Mouse (Mus musculus): Measurements from ENCODE around the gene Lyzl4. TPM values are rescaled to one million over a fixed set of nuclear protein-coding genes. Genes with fewer than 3 reads are reported as not detected.

Lyzl4 gene
- polyA plus RNA-seq, 2 experiments = 0.21 to 0.33 TPM

GRCm38 (mm10) chr9:121632891-121633290, 9.0 kb downstream of the Lyzl4 start:
- H3K4me3 ChIP-seq (replicated peaks; ENCODE audit: low read length) = no peak overlapping the region
- 84% methylated on average over 10 of the region's 10 CpGs for whole genome bisulfite sequencing
- TF ChIP-seq POLR2A (IDR thresholded peaks at IDR 0.05; ENCODE audit: borderline replicate concordance, extremely low read depth, insufficient read depth, insufficient read length) = no peak
- H3K27ac ChIP-seq (replicated peaks; ENCODE audit: low read depth, low read length) = no peak overlapping the region
- no peaks in the 10 kb centered on the region for H3K27me3 ChIP-seq (ENCODE audit: control insufficient read depth, insufficient read depth, low read length)
- DNase-seq (ENCODE audit: low spot score) = no peak
- no peaks in the 10 kb centered on the region for H3K4me1 ChIP-seq (ENCODE audit: control insufficient read depth, insufficient read depth, low read length)
- H3K9me3 ChIP-seq (ENCODE audit: control insufficient read depth, low read length) = no peaks in the 10 kb centered on the region
- H3K36me3 ChIP-seq (ENCODE audit: control insufficient read depth, insufficient read depth, low read length) = no peaks in the 10 kb centered on the region
- H3K4me2 ChIP-seq (replicated peaks; ENCODE audit: low read depth, low read length, severe bottlenecking) = no peak overlapping the region
- no peak for ATAC-seq (ENCODE audit: low FRiP score, low read depth)
- H3K9ac ChIP-seq (ENCODE audit: low read depth, low read length, severe bottlenecking) = no peak overlapping the region

- no peak overlapping the region for H3K27ac ChIP-seq (replicated peaks; ENCODE audit: low read depth, low read length)
- H3K4me2 ChIP-seq (replicated peaks; ENCODE audit: low read depth, low read length, severe bottlenecking) = no peak overlapping the region
- H3K27me3 ChIP-seq (ENCODE audit: control insufficient read depth, insufficient read depth, low read length) = no peaks in the 10 kb centered on the region
- TF ChIP-seq POLR2A (IDR thresholded peaks at IDR 0.05; ENCODE audit: borderline replicate concordance, extremely low read depth, insufficient read depth, insufficient read length) = no peak
- DNase-seq (ENCODE audit: low spot score) (no peak), ATAC-seq (ENCODE audit: low FRiP score, low read depth) (no peak)
- H3K4me3 ChIP-seq (replicated peaks; ENCODE audit: low read length) = no peak overlapping the region
- H3K36me3 ChIP-seq (ENCODE audit: control insufficient read depth, insufficient read depth, low read length) = no peaks in the 10 kb centered on the region
- 67% methylated on average over 4 of the region's 4 CpGs for WGBS
- no peak overlapping the region for H3K9ac ChIP-seq (ENCODE audit: low read depth, low read length, severe bottlenecking)
- no peaks in the 10 kb centered on the region for H3K9me3 ChIP-seq (ENCODE audit: control insufficient read depth, low read length)
- H3K4me1 ChIP-seq (ENCODE audit: control insufficient read depth, insufficient read depth, low read length) = no peaks in the 10 kb centered on the region
These were observed 9.9 kb downstream of the Lyzl4 start for GRCm38 (mm10) chr9:121631946-121632345.

GRCm38 (mm10) chr9:121630627-121631026, 11.3 kb downstream of the Lyzl4 start:
- WGBS = 88% methylated on average over 1 of the region's 1 CpGs
- DNase-seq (ENCODE audit: low spot score) (no peak), ATAC-seq (ENCODE audit: low FRiP score, low read depth) (no peak)
- Histone ChIP-seq H3K27ac (replicated peaks; ENCODE audit: low read depth, low read length) (no peak overlapping the region), H3K4me2 (replicated peaks; ENCODE audit: low read depth, low read length, severe bottlenecking) (no peak overlapping the region), H3K36me3 (ENCODE audit: control insufficient read depth, insufficient read depth, low read length) (no peaks in the 10 kb centered on the region), H3K27me3 (ENCODE audit: control insufficient read depth, insufficient read depth, low read length) (no peaks in the 10 kb centered on the region), H3K9ac (ENCODE audit: low read depth, low read length, severe bottlenecking) (no peak overlapping the region), H3K4me1 (ENCODE audit: control insufficient read depth, insufficient read depth, low read length) (no peaks in the 10 kb centered on the region), H3K9me3 (ENCODE audit: control insufficient read depth, low read length) (no peaks in the 10 kb centered on the region), H3K4me3 (replicated peaks; ENCODE audit: low read length) (no peak overlapping the region)
- TF ChIP-seq POLR2A (IDR thresholded peaks at IDR 0.05; ENCODE audit: borderline replicate concordance, extremely low read depth, insufficient read depth, insufficient read length) = no peak

GRCm38 (mm10) chr9:121624920-121625319, 17.0 kb downstream of the Lyzl4 start:
- DNase-seq (ENCODE audit: low spot score) (no peak), ATAC-seq (ENCODE audit: low FRiP score, low read depth) (no peak)
- WGBS = 79% methylated on average over 2 of the region's 2 CpGs
- H3K27me3 ChIP-seq (ENCODE audit: control insufficient read depth, insufficient read depth, low read length) = no peaks in the 10 kb centered on the region
- H3K9me3 ChIP-seq (ENCODE audit: control insufficient read depth, low read length) = no peaks in the 10 kb centered on the region
- H3K27ac ChIP-seq (replicated peaks; ENCODE audit: low read depth, low read length) = no peak overlapping the region
- no peak for TF ChIP-seq POLR2A (IDR thresholded peaks at IDR 0.05; ENCODE audit: borderline replicate concordance, extremely low read depth, insufficient read depth, insufficient read length)
- H3K9ac ChIP-seq (ENCODE audit: low read depth, low read length, severe bottlenecking) = no peak overlapping the region
- no peak overlapping the region for H3K4me2 ChIP-seq (replicated peaks; ENCODE audit: low read depth, low read length, severe bottlenecking)
- H3K4me3 ChIP-seq (replicated peaks; ENCODE audit: low read length) = no peak overlapping the region
- no peaks in the 10 kb centered on the region for H3K4me1 ChIP-seq (ENCODE audit: control insufficient read depth, insufficient read depth, low read length)
- H3K36me3 ChIP-seq (ENCODE audit: control insufficient read depth, insufficient read depth, low read length) = no peaks in the 10 kb centered on the region

GRCm38 (mm10) chr9:121623235-121623634, 18.7 kb downstream of the Lyzl4 start:
- WGBS = 90% methylated on average over 4 of the region's 4 CpGs
- Histone ChIP-seq H3K9ac (ENCODE audit: low read depth, low read length, severe bottlenecking) (no peak overlapping the region), H3K27me3 (ENCODE audit: control insufficient read depth, insufficient read depth, low read length) (no peaks in the 10 kb centered on the region), H3K9me3 (ENCODE audit: control insufficient read depth, low read length) (no peaks in the 10 kb centered on the region), H3K4me3 (replicated peaks; ENCODE audit: low read length) (no peak overlapping the region), H3K4me1 (ENCODE audit: control insufficient read depth, insufficient read depth, low read length) (0 out of 2 replicates have a peak, but pooled peaks cover 6% of the 10 kb centered on the region), H3K4me2 (replicated peaks; ENCODE audit: low read depth, low read length, severe bottlenecking) (no peak overlapping the region), H3K36me3 (ENCODE audit: control insufficient read depth, insufficient read depth, low read length) (no peaks in the 10 kb centered on the region), H3K27ac (replicated peaks; ENCODE audit: low read depth, low read length) (no peak overlapping the region)
- no peak for TF ChIP-seq POLR2A (IDR thresholded peaks at IDR 0.05; ENCODE audit: borderline replicate concordance, extremely low read depth, insufficient read depth, insufficient read length)
- no peak for ATAC-seq (ENCODE audit: low FRiP score, low read depth)
- DNase-seq (ENCODE audit: low spot score) = no peak

GRCm38 (mm10) chr9:121619441-121619840, 22.5 kb downstream of the Lyzl4 start:
- no peak for TF ChIP-seq POLR2A (IDR thresholded peaks at IDR 0.05; ENCODE audit: borderline replicate concordance, extremely low read depth, insufficient read depth, insufficient read length)
- ATAC-seq (ENCODE audit: low FRiP score, low read depth) = no peak
- H3K27ac ChIP-seq (replicated peaks; ENCODE audit: low read depth, low read length) = no peak overlapping the region

More at GRCm38 (mm10) chr9:121619441-121619840, 22.5 kb downstream of the Lyzl4 start:
- Histone ChIP-seq H3K4me2 (replicated peaks; ENCODE audit: low read depth, low read length, severe bottlenecking) (no peak overlapping the region), H3K4me3 (replicated peaks; ENCODE audit: low read length) (no peak overlapping the region), H3K9ac (ENCODE audit: low read depth, low read length, severe bottlenecking) (no peak overlapping the region), H3K9me3 (ENCODE audit: control insufficient read depth, low read length) (no peaks in the 10 kb centered on the region), H3K27me3 (ENCODE audit: control insufficient read depth, insufficient read depth, low read length) (no peaks in the 10 kb centered on the region), H3K36me3 (ENCODE audit: control insufficient read depth, insufficient read depth, low read length) (no peaks in the 10 kb centered on the region), H3K4me1 (ENCODE audit: control insufficient read depth, insufficient read depth, low read length) (0 out of 2 replicates have a peak, but pooled peaks cover 6% of the 10 kb centered on the region)
- WGBS = 28% methylated on average over 7 of the region's 7 CpGs
- no peak for DNase-seq (ENCODE audit: low spot score)
